Mouse (Mus musculus) forebrain, postnatal 0 days (tissue): Measurements from ENCODE around the gene C130060K24Rik. TPM values are rescaled to one million over a fixed set of nuclear protein-coding genes. Genes with fewer than 3 reads are reported as not detected.
A peak's percentile ranks its signal among the peaks of the same experiment; 100 is the strongest.

Source experiments
- ATAC-seq: fragments of 200-750 bp; cut with Nextera tagmentation; 2 replicates; pipeline ENCODE4 v1.8.0; 2017; ENCODE audit warnings: mild to moderate bottlenecking, moderate library complexity
- DNase-seq: peaks from one replicate; pipeline ENCODE4 v3.0.0-alpha.2; 2015
- H3K27ac ChIP-seq: fragments of 300-500 bp; sonication (generic); 2 replicates; pipeline ENCODE4 v1.5.1; 2014; ENCODE audit warnings: low read depth, mild to moderate bottlenecking, antibody characterized with exemption, low read length, moderate library complexity, mixed read lengths
- H3K27me3 ChIP-seq: fragments of 300-500 bp; sonication (generic); 2 replicates; pipeline ENCODE4 v1.6.1; 2014; ENCODE audit warnings: mild to moderate bottlenecking, low read length, mixed read lengths; ENCODE audit not compliant: insufficient read depth
- H3K36me3 ChIP-seq: fragments of 300-500 bp; sonication (generic); 2 replicates; pipeline ENCODE4 v1.6.1; 2014; ENCODE audit warnings: mild to moderate bottlenecking, moderate library complexity; ENCODE audit not compliant: insufficient read depth
- H3K4me1 ChIP-seq: fragments of 300-500 bp; sonication (generic); 2 replicates; pipeline ENCODE4 v1.6.1; 2014; ENCODE audit warnings: antibody characterized with exemption; ENCODE audit not compliant: insufficient read depth
- H3K4me2 ChIP-seq: fragments of 300-500 bp; sonication (generic); 2 replicates; pipeline ENCODE4 v1.6.1; 2014; ENCODE audit warnings: low read depth, mild to moderate bottlenecking, moderate library complexity
- H3K4me3 ChIP-seq: fragments of 300-500 bp; sonication (generic); 2 replicates; pipeline ENCODE4 v1.5.1; 2014; ENCODE audit warnings: low read depth, low read length, mixed read lengths
- H3K9ac ChIP-seq: fragments of 300-500 bp; sonication (generic); 2 replicates; pipeline ENCODE4 v1.6.1; 2014; ENCODE audit warnings: mild to moderate bottlenecking
- H3K9me3 ChIP-seq: fragments of 300-500 bp; sonication (generic); 2 replicates; pipeline ENCODE4 v1.6.1; 2016; ENCODE audit warnings: low read length
- CTCF ChIP-seq: sonication (generic); IDR thresholded peaks from 2 replicates; pipeline ENCODE4 v1.5.1; 2016; ENCODE audit warnings: antibody characterized with exemption, control low read depth, low read depth
- WGBS: fragments of 180-500 bp; shearing (Covaris S2); extraction: QIAGEN DNeasy Blood & Tissue Kit; methylation state at CpG from one replicate; pipeline ENCODE4 v1.1.7; 2014; 5-methylcytosine and 5-hydroxymethylcytosine counted together
- polyA plus RNA-seq: library from polyadenylated mRNA; unstranded; fragments of >200 nt; fragmentation: Nextera tagmentation; extraction: Ambion mirVana; gene quantifications from 2 replicates; pipeline ENCODE4 v1.2.1, GENCODE M21; 2015
- total RNA-seq: library from RNA; depleted of rRNA; stranded (reverse); fragments of >200 nt; gene quantifications from 2 replicates; pipeline ENCODE4 v1.2.3, GENCODE M21; 2014; rRNA removed

Gene C130060K24Rik
- 0.46 and 0.48 TPM in 2 replicates for total RNA-seq
- 0.52 and 0.59 TPM in 2 replicates for polyA plus RNA-seq

DNA sequence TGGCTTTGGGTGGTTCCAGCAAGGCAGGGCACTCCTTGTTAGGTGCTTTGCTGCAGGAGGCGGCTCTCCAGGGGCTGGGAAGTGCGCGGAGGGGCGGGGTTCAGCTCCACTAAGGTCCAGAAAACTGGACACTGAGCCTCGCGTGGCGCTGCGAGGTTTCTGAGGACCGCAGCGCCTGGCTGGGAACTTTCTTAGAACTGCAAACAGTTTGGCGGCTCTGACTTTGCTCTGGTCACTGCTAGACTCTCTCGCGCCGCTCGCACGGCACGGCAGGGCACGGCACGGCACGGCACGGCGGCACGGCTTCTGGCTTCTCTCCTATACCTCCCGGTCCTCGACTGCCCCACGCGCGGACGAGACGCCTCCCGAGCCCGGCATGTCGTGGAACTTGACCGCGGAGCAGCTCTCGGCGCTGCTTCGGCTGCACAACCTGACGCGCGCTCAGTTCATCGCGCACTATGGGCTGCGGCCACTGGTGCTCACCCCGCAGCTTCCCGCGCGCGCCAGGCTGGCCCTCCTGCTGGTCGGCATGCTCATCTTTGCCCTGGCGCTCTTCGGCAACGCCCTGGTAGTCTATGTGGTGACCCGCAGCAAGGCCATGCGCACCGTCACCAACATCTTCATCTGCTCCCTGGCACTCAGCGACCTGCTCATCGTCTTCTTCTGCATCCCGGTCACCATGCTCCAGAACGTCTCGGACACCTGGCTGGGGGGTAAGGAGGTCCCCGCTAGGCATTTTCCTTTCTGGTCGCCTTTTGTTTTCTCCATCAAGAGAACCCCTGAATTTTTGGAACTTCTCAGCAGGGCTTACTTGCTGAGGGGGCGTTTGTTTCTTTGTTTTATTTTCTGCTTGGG, at the start of gene C130060K24Rik:
TSS of gene C130060K24Rik (plus strand) at position 188 of the 855 bp plus-strand sequence.
- no peaks in the 10 kb centered on the region; the same call in 1 of the 2 replicates for H3K27me3 ChIP-seq
- peak within 1 kb of the TSS; percentile 51 for H3K4me3 ChIP-seq
- peak within 1 kb of the TSS; percentile 52 for H3K9ac ChIP-seq
- no peaks in the 10 kb centered on the region for H3K4me1 ChIP-seq
- peak; percentile 10; the same call in 1 of the 2 replicates for TF ChIP-seq CTCF
- WGBS = under 1% methylated on average over 64 of the region's 64 CpGs
- no peak within 1 kb of the TSS for H3K27ac ChIP-seq
- H3K4me2 ChIP-seq = peak within 1 kb of the TSS; percentile 99
- peak; percentile 71 for ATAC-seq
- H3K9me3 ChIP-seq = no peaks in the 10 kb centered on the region
- peak; percentile 4 for DNase-seq
- no peaks in the 10 kb centered on the region for H3K36me3 ChIP-seq

GRCm38 (mm10) chr6:65334246-65334645, 46.7 kb upstream of the C130060K24Rik start:
- no peak overlapping the region for H3K4me3 ChIP-seq
- no peaks in the 10 kb centered on the region for H3K4me1 ChIP-seq
- ATAC-seq (no peak), DNase-seq (no peak)
- no peaks in the 10 kb centered on the region for H3K36me3 ChIP-seq
- no peak for TF ChIP-seq CTCF
- H3K9ac ChIP-seq = no peak overlapping the region
- H3K4me2 ChIP-seq = no peak overlapping the region
- H3K9me3 ChIP-seq = no peaks in the 10 kb centered on the region
- H3K27me3 ChIP-seq = no peaks in the 10 kb centered on the region
- 92% methylated on average over 1 of the region's 1 CpGs for WGBS
- H3K27ac ChIP-seq = no peak overlapping the region

DNA sequence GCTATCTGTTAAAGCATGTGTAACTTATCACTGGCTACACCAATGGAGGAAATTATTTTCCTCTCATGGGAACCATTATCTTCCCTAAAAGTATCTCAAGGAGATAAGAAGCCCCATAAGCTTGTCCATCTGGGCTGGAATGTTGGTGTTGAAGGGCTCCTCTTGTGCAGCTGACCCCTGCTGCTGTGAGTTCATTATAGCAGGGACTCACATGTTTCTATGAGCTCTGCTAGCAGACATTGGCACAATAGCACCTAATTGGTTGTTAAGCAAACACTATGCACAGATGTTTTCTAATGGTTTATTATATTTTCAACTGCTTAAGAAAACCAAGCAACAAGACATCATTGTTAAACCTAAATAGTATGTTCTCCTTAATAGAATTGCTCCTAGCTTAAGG, 41.5 kb upstream of the C130060K24Rik start:
- no peaks in the 10 kb centered on the region for H3K36me3 ChIP-seq
- no peaks in the 10 kb centered on the region for H3K4me1 ChIP-seq
- TF ChIP-seq CTCF = no peak

DNA sequence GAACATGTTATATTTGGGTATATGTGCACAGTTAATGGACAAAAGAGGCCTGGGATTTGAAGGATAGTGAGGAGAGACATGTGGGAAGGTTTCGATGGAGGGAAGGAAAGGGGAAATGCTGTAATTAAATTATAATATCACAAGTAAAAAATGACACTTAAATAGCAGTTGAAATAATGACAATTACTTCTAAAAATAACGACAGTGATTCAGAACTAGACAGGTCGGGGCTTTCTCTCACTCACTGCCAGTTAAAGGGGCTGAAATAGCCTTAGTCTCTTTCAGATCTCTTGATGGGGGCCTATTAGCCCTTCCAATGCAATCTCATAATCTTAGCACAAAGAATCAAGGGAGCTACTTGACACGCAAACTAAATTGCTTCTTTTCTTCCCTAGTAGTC, 39.5 kb upstream of the C130060K24Rik start:
- no peak overlapping the region for H3K9ac ChIP-seq
- no peak overlapping the region for H3K4me3 ChIP-seq
- H3K27ac ChIP-seq = no peak overlapping the region
- H3K36me3 ChIP-seq = no peaks in the 10 kb centered on the region
- no peaks in the 10 kb centered on the region for H3K4me1 ChIP-seq
- no peak for TF ChIP-seq CTCF
- H3K9me3 ChIP-seq = no peaks in the 10 kb centered on the region
- 32% methylated on average over 4 of the region's 4 CpGs for WGBS
- DNase-seq (no peak), ATAC-seq (no peak)
- H3K27me3 ChIP-seq = no peaks in the 10 kb centered on the region
- H3K4me2 ChIP-seq = no peak overlapping the region

More for the DNA sequence above, 41.5 kb upstream of the C130060K24Rik start:
- no peaks in the 10 kb centered on the region for H3K27me3 ChIP-seq
- no peak overlapping the region for H3K4me3 ChIP-seq
- no peak for DNase-seq
- no peak overlapping the region for H3K4me2 ChIP-seq
- H3K9ac ChIP-seq = no peak overlapping the region
- no peaks in the 10 kb centered on the region for H3K9me3 ChIP-seq
- H3K27ac ChIP-seq = no peak overlapping the region
- no peak for ATAC-seq

GRCm38 (mm10) chr6:65347736-65348135, 33.2 kb upstream of the C130060K24Rik start:
- H3K27ac ChIP-seq = no peak overlapping the region
- H3K27me3 ChIP-seq = no peaks in the 10 kb centered on the region
- no peak overlapping the region for H3K4me2 ChIP-seq
- DNase-seq = no peak
- H3K4me3 ChIP-seq = no peak overlapping the region
- H3K9me3 ChIP-seq = no peaks in the 10 kb centered on the region
- ATAC-seq = no peak
- no peak overlapping the region for H3K9ac ChIP-seq
- WGBS = 56% methylated on average over 8 of the region's 8 CpGs
- H3K36me3 ChIP-seq = no peaks in the 10 kb centered on the region
- TF ChIP-seq CTCF = no peak
- H3K4me1 ChIP-seq = no peaks in the 10 kb centered on the region

DNA sequence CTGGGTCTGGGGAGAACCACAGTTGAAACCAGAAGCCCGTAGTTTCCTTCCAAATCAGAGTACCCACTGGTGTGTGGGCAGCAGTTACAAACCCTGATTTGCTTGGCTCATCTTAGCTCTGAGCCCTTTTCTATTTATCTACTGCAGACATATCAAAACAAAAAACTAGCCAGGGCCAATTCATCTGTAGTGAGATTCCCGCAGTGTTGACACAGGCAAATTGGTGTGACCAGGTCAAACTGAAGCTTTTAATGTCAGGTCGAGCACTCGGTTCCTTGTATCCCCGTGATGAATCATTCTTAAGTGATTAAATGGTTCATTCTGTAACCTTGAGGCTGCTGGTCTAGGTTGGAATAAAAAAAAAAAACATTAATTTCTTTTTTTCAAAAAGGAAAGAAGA, 32.6 kb upstream of the C130060K24Rik start:
- no peak overlapping the region for H3K27ac ChIP-seq
- no peak overlapping the region for H3K4me3 ChIP-seq
- 73% methylated on average over 5 of the region's 5 CpGs for WGBS
- DNase-seq (no peak), ATAC-seq (no peak)
- H3K4me2 ChIP-seq = no peak overlapping the region
- H3K9me3 ChIP-seq = no peaks in the 10 kb centered on the region
- H3K4me1 ChIP-seq = no peaks in the 10 kb centered on the region
- TF ChIP-seq CTCF = no peak
- H3K9ac ChIP-seq = no peak overlapping the region
- no peaks in the 10 kb centered on the region for H3K27me3 ChIP-seq
- H3K36me3 ChIP-seq = no peaks in the 10 kb centered on the region

DNA sequence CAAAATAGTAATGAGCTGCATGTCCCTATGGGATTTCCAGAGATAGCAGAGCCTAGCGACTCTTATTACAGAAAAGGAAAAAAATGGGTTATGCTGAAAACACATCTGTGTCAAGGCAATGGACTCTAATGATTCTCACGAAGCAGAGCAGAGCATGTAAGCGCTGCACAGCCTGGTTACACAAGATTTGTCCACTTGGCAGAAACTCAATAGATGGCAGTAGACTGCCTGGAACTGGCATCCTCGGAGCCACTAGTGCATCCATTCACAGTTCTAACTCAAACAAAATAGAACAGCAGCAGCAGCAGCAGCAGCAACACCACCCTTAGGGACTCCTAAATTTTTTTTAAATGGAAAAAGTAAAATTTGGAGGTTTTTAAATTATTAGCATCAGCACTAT, 29.3 kb upstream of the C130060K24Rik start:
- ATAC-seq (no peak), DNase-seq (no peak)
- Histone ChIP-seq H3K4me2 (no peak overlapping the region), H3K9ac (no peak overlapping the region), H3K36me3 (no peaks in the 10 kb centered on the region), H3K9me3 (no peaks in the 10 kb centered on the region), H3K27ac (no peak overlapping the region), H3K4me1 (no peaks in the 10 kb centered on the region), H3K27me3 (no peaks in the 10 kb centered on the region), H3K4me3 (no peak overlapping the region)
- no peak for TF ChIP-seq CTCF
- WGBS = 68% methylated on average over 4 of the region's 4 CpGs
